Mouse (Mus musculus): ENCODE results near the gene Antxr1.
"Not testable (repeated sequence)": the region's sequence is repeated elsewhere in the genome, so short reads cannot be mapped to it uniquely, and the experiment has no call there.

The Antxr1 gene

GRCm38 (mm10) chr6:87102421-87102911, 233.2 kb downstream of the Antxr1 start:
- DNase-seq (ENCODE audit: low spot score in 2 of 2) = no peak

- peak in 1 of 2 experiments; percentile 15 for DNase-seq (ENCODE audit: low spot score in 2 of 2)
Measured at GRCm38 (mm10) chr6:87101955-87102353, 233.7 kb downstream of the Antxr1 start.

GRCm38 (mm10) chr6:87101281-87101954, 234.2 kb downstream of the Antxr1 start:
- DNase-seq (ENCODE audit: low spot score in 2 of 2) = peak; percentile 88 to 90

GRCm38 (mm10) chr6:87100297-87101020, 235.2 kb downstream of the Antxr1 start:
- no peak for DNase-seq (ENCODE audit: low spot score in 2 of 2)

- peak in 1 of 2 experiments; percentile 21 for DNase-seq (ENCODE audit: low spot score in 2 of 2)
Measured at GRCm38 (mm10) chr6:87099671-87100296, 235.8 kb downstream of the Antxr1 start.

- no peak for DNase-seq (ENCODE audit: low spot score in 2 of 2)
Measured at GRCm38 (mm10) chr6:87099261-87099660, 236.4 kb downstream of the Antxr1 start.

GRCm38 (mm10) chr6:87093631-87094030, 242.0 kb downstream of the Antxr1 start:
- DNase-seq (ENCODE audit: low spot score in 2 of 2) = not testable (repeated sequence)

- DNase-seq (ENCODE audit: low spot score in 2 of 2) = no peak
Measured at GRCm38 (mm10) chr6:87092476-87092875, 243.1 kb downstream of the Antxr1 start.

GRCm38 (mm10) chr6:87090877-87091276, 244.7 kb downstream of the Antxr1 start:
- no peak for DNase-seq (ENCODE audit: low spot score in 2 of 2)

GRCm38 (mm10) chr6:87088356-87088755, 247.3 kb downstream of the Antxr1 start:
- no peak for DNase-seq (ENCODE audit: low spot score in 2 of 2)

GRCm38 (mm10) chr6:87085026-87085425, 250.6 kb downstream of the Antxr1 start:
- DNase-seq (ENCODE audit: low spot score in 2 of 2) = no peak
